Mouse (Mus musculus) limb, embryonic 12.5 days (tissue): ENCODE measurements at regions not wholly inside any gene's neighbourhood (a gene's known extent, or its start where the extent isn't known, plus 50 kb on each side); places are given as distances from the start of the nearest gene placed in this dataset.

ENCODE experiments used
- ATAC-seq: fragments of 200-750 bp; cut with Nextera tagmentation; 2 replicates; pipeline ENCODE4 v1.8.0; 2017; ENCODE audit warnings: low read depth, moderate TSS enrichment; ENCODE audit not compliant: insufficient number of reproducible peaks, insufficient read depth, low FRiP score, low TSS enrichment
- H3K27ac ChIP-seq: fragments of 300-500 bp; sonication (generic); 2 replicates; pipeline ENCODE4 v1.5.1; 2016; ENCODE audit warnings: mild to moderate bottlenecking, moderate library complexity
- H3K27me3 ChIP-seq: fragments of 300-500 bp; sonication (generic); 2 replicates; pipeline ENCODE4 v1.6.1; 2016; ENCODE audit warnings: mild to moderate bottlenecking, moderate library complexity
- H3K36me3 ChIP-seq: fragments of 300-500 bp; sonication (generic); 2 replicates; pipeline ENCODE4 v1.6.1; 2016; ENCODE audit warnings: mild to moderate bottlenecking, moderate library complexity
- H3K4me1 ChIP-seq: fragments of 300-500 bp; sonication (generic); replicated peaks from 2 replicates; pipeline ENCODE4 v1.6.1; 2016
- H3K4me2 ChIP-seq: fragments of 300-500 bp; sonication (generic); 2 replicates; pipeline ENCODE4 v1.6.1; 2016; ENCODE audit warnings: mild to moderate bottlenecking, moderate library complexity
- H3K4me3 ChIP-seq: fragments of 300-500 bp; sonication (generic); replicated peaks from 2 replicates; pipeline ENCODE4 v1.5.1; 2016; ENCODE audit warnings: mild to moderate bottlenecking
- H3K9ac ChIP-seq: fragments of 300-500 bp; sonication (generic); replicated peaks from 2 replicates; pipeline ENCODE4 v1.6.1; 2016; ENCODE audit warnings: mild to moderate bottlenecking, moderate library complexity
- H3K9me3 ChIP-seq: fragments of 300-500 bp; sonication (generic); 2 replicates; pipeline ENCODE4 v1.6.1; 2016; ENCODE audit warnings: mild to moderate bottlenecking, moderate library complexity
- WGBS: fragments of 180-500 bp; shearing (Covaris S2); methylation state at CpG from one replicate; pipeline ENCODE4 v1.1.7; 2016; 5-methylcytosine and 5-hydroxymethylcytosine counted together

- H3K36me3 ChIP-seq = no peaks in the 10 kb centered on the region
- no peak overlapping the region for H3K27ac ChIP-seq
- H3K9me3 ChIP-seq = no peaks in the 10 kb centered on the region
- H3K4me2 ChIP-seq = no peak overlapping the region
- no peak overlapping the region for H3K4me3 ChIP-seq
- H3K9ac ChIP-seq = no peak overlapping the region
- 78% methylated on average over 1 of the region's 1 CpGs for WGBS
- no peaks in the 10 kb centered on the region for H3K4me1 ChIP-seq
- H3K27me3 ChIP-seq = no peaks in the 10 kb centered on the region
- no peak for ATAC-seq
These were observed 525.6 kb downstream of the Cd109 start for GRCm38 (mm10) chr9:79140970-79141369.

- no peaks in the 10 kb centered on the region for H3K4me1 ChIP-seq
- no peaks in the 10 kb centered on the region for H3K27me3 ChIP-seq
- no peaks in the 10 kb centered on the region for H3K36me3 ChIP-seq
- ATAC-seq = no peak
- H3K9ac ChIP-seq = no peak overlapping the region
- WGBS = 78% methylated on average over 3 of the region's 3 CpGs
- no peak overlapping the region for H3K4me2 ChIP-seq
- no peak overlapping the region for H3K27ac ChIP-seq
- H3K9me3 ChIP-seq = no peaks in the 10 kb centered on the region
- H3K4me3 ChIP-seq = no peak overlapping the region
These were observed 530.7 kb downstream of the Cd109 start for GRCm38 (mm10) chr9:79146004-79146403.

GRCm38 (mm10) chr9:79165596-79165995 lies 550.2 kb downstream of the Cd109 start:
- Histone ChIP-seq H3K27me3 (no peaks in the 10 kb centered on the region), H3K27ac (no peak overlapping the region), H3K9me3 (no peaks in the 10 kb centered on the region), H3K4me2 (no peak overlapping the region), H3K36me3 (no peaks in the 10 kb centered on the region), H3K4me3 (no peak overlapping the region), H3K4me1 (no peaks in the 10 kb centered on the region), H3K9ac (no peak overlapping the region)
- ATAC-seq = no peak
- 68% methylated on average over 2 of the region's 2 CpGs for WGBS

- Histone ChIP-seq H3K9me3 (no peaks in the 10 kb centered on the region), H3K27me3 (no peaks in the 10 kb centered on the region), H3K4me1 (no peaks in the 10 kb centered on the region), H3K9ac (no peak overlapping the region), H3K4me3 (no peak overlapping the region), H3K27ac (no peak overlapping the region), H3K4me2 (no peak overlapping the region), H3K36me3 (no peaks in the 10 kb centered on the region)
- ATAC-seq = no peak
These were observed 545.6 kb downstream of the Col12a1 start for GRCm38 (mm10) chr9:79173036-79173435.

GRCm38 (mm10) chr9:79179954-79180353 lies 538.7 kb downstream of the Col12a1 start:
- Histone ChIP-seq H3K36me3 (no peaks in the 10 kb centered on the region), H3K27ac (no peak overlapping the region), H3K27me3 (no peaks in the 10 kb centered on the region), H3K4me3 (no peak overlapping the region), H3K4me1 (no peaks in the 10 kb centered on the region), H3K9me3 (no peaks in the 10 kb centered on the region), H3K4me2 (no peak overlapping the region), H3K9ac (no peak overlapping the region)
- WGBS = 83% methylated on average over 2 of the region's 2 CpGs
- ATAC-seq = no peak

- no peak overlapping the region for H3K4me2 ChIP-seq
- no peak overlapping the region for H3K9ac ChIP-seq
- ATAC-seq = no peak
- H3K27me3 ChIP-seq = no peaks in the 10 kb centered on the region
- WGBS = 91% methylated on average over 2 of the region's 2 CpGs
- 0 out of 2 replicates have a peak, but pooled peaks cover 4% of the 10 kb centered on the region for H3K9me3 ChIP-seq
- no peaks in the 10 kb centered on the region for H3K36me3 ChIP-seq
- no peak overlapping the region for H3K27ac ChIP-seq
- H3K4me3 ChIP-seq = no peak overlapping the region
- no peaks in the 10 kb centered on the region for H3K4me1 ChIP-seq
These were observed 523.2 kb downstream of the Col12a1 start for GRCm38 (mm10) chr9:79195420-79195819.

- Histone ChIP-seq H3K9me3 (no peaks in the 10 kb centered on the region), H3K27me3 (no peaks in the 10 kb centered on the region), H3K27ac (no peak overlapping the region), H3K4me2 (no peak overlapping the region), H3K4me3 (no peak overlapping the region), H3K9ac (no peak overlapping the region), H3K4me1 (no peaks in the 10 kb centered on the region), H3K36me3 (no peaks in the 10 kb centered on the region)
- 54% methylated on average over 3 of the region's 3 CpGs for WGBS
- no peak for ATAC-seq
These were observed 516.9 kb downstream of the Col12a1 start for GRCm38 (mm10) chr9:79201755-79202154.

- no peak for ATAC-seq
- Histone ChIP-seq H3K4me2 (no peak overlapping the region), H3K36me3 (no peaks in the 10 kb centered on the region), H3K9me3 (no peaks in the 10 kb centered on the region), H3K9ac (no peak overlapping the region), H3K27me3 (no peaks in the 10 kb centered on the region), H3K4me3 (no peak overlapping the region), H3K27ac (no peak overlapping the region), H3K4me1 (no peaks in the 10 kb centered on the region)
- 81% methylated on average over 6 of the region's 6 CpGs for WGBS
These were observed 505.3 kb downstream of the Col12a1 start for GRCm38 (mm10) chr9:79213364-79213763.

- no peak for ATAC-seq
These were observed 502.6 kb downstream of the Col12a1 start for GRCm38 (mm10) chr9:79215986-79216385.

GRCm38 (mm10) chr9:79216432-79216831 lies 502.2 kb downstream of the Col12a1 start:
- Histone ChIP-seq H3K9ac (no peak overlapping the region), H3K27me3 (no peaks in the 10 kb centered on the region), H3K9me3 (no peaks in the 10 kb centered on the region), H3K27ac (no peak overlapping the region), H3K4me1 (no peaks in the 10 kb centered on the region), H3K4me3 (no peak overlapping the region), H3K36me3 (no peaks in the 10 kb centered on the region), H3K4me2 (no peak overlapping the region)
- ATAC-seq = no peak
- WGBS = 82% methylated on average over 2 of the region's 2 CpGs

More at GRCm38 (mm10) chr9:79215986-79216385, 502.6 kb downstream of the Col12a1 start:
- Histone ChIP-seq H3K27me3 (no peaks in the 10 kb centered on the region), H3K9me3 (no peaks in the 10 kb centered on the region), H3K9ac (no peak overlapping the region), H3K36me3 (no peaks in the 10 kb centered on the region), H3K4me2 (no peak overlapping the region), H3K27ac (no peak overlapping the region), H3K4me1 (no peaks in the 10 kb centered on the region), H3K4me3 (no peak overlapping the region)
- WGBS = 59% methylated on average over 3 of the region's 3 CpGs

- 23% methylated on average over 3 of the region's 3 CpGs for WGBS
These were observed 485.6 kb downstream of the Col12a1 start for GRCm38 (mm10) chr9:79233081-79233480.

GRCm38 (mm10) chr9:79233751-79234150 lies 484.9 kb downstream of the Col12a1 start:
- Histone ChIP-seq H3K36me3 (no peaks in the 10 kb centered on the region), H3K27ac (no peak overlapping the region), H3K4me3 (no peak overlapping the region), H3K9ac (no peak overlapping the region), H3K9me3 (no peaks in the 10 kb centered on the region), H3K4me1 (no peaks in the 10 kb centered on the region), H3K27me3 (no peaks in the 10 kb centered on the region), H3K4me2 (no peak overlapping the region)
- ATAC-seq = no peak
- 78% methylated on average over 1 of the region's 1 CpGs for WGBS

More at GRCm38 (mm10) chr9:79233081-79233480, 485.6 kb downstream of the Col12a1 start:
- H3K4me3 ChIP-seq = no peak overlapping the region
- no peaks in the 10 kb centered on the region for H3K9me3 ChIP-seq
- H3K4me2 ChIP-seq = no peak overlapping the region
- H3K9ac ChIP-seq = no peak overlapping the region
- H3K27ac ChIP-seq = no peak overlapping the region
- no peaks in the 10 kb centered on the region for H3K4me1 ChIP-seq
- no peak for ATAC-seq
- H3K36me3 ChIP-seq = no peaks in the 10 kb centered on the region
- H3K27me3 ChIP-seq = no peaks in the 10 kb centered on the region
